Mouse (Mus musculus) left cerebral cortex, adult 6 months (tissue): ENCODE results near the gene Ano9. TPM values are rescaled to one million over a fixed set of nuclear protein-coding genes. Genes with fewer than 3 reads are reported as not detected.

Experiments used
- long read RNA-seq, 2 experiments: library from polyadenylated mRNA; unstranded; transcript quantifications; one replicate each; pipeline ENCODE4 v2.0.0; 2019 to 2020
- polyA plus RNA-seq: library from polyadenylated mRNA; unstranded; fragments of <200 nt; fragmentation: Nextera tagmentation; gene quantifications from 2 replicates; pipeline ENCODE4 v1.2.3, GENCODE M21; 2021

Ano9 gene
- polyA plus RNA-seq, result not detected in 2 replicates
- long read RNA-seq, experiment 1, result 0 reads
- long read RNA-seq, experiment 2, result 0 reads

DNA sequence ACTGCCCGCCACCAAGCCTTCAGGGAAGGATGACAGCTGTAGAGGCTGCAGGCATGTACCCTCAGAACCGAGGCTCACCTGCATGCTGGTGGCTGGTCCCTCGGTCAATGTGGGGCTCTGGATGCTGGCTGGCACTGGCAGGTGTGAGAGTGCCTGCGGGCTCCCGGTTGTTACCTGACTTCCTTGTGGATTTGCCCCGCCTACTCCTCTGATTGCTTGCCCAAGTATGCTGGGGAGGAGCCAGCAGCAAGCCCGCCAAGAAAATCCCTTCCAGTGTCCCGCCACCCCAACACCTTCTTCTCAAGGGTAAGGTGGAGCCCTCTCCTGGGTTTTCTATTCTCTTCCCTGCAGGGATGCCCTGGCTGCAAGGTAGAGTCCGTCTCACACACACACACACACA is at the start of gene Ano9:
Ano9 (minus strand) TSS at position 171 of the 400 bp plus-strand sequence.

GRCm38 (mm10) chr7:141122245-141122644 is 4.6 kb upstream of the Ano9 start, which contains the start of gene Ptdss2:
Gene Ptdss2, plus strand, starts transcription at chr7:141122382.

DNA sequence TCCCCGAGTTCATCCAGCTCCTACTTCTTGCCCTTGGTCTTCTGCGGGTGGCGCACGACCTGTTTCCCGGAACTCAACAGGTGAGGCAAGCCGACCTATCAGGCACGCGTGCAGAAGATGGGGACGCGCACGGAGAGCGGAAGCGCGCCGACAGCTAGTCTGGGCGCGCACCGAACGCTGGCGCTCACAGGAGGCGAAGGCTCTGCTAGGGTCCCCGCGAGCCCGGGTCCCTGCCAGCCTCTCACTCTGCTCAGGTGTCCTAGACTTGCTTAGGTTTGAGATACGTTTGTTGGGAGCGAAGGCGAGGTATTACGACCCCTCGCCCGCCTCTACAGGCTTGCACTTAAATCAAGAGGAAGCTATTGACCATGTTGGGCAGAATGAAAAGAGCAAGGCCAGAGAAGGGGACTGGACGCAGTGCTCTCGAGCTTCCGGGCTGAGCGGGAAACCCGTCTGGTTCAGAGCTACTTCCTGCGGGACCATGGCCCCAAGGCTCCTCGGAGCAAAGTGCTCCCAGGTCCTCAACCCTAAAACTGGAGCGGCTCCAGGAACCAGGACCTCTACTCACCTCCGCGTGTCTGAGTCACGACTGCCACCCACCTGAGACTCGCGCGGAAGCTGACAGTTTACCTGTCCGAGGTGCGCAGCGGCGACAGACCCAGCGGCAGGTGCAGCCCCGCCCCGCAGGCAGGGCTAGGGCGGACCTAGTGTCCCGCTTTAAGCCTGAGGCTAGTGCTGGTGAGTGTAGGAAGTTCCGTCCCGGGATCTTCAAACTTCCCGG is 17.5 kb downstream of the Ano9 start, which contains the start of gene Sigirr:
Sigirr (minus strand) TSS at position 662 of the 781 bp plus-strand sequence.

GRCm38 (mm10) chr7:141077841-141078240 is 39.8 kb downstream of the Ano9 start, which contains the start of gene Pkp3:
Gene Pkp3, plus strand, starts transcription at chr7:141078218.

DNA sequence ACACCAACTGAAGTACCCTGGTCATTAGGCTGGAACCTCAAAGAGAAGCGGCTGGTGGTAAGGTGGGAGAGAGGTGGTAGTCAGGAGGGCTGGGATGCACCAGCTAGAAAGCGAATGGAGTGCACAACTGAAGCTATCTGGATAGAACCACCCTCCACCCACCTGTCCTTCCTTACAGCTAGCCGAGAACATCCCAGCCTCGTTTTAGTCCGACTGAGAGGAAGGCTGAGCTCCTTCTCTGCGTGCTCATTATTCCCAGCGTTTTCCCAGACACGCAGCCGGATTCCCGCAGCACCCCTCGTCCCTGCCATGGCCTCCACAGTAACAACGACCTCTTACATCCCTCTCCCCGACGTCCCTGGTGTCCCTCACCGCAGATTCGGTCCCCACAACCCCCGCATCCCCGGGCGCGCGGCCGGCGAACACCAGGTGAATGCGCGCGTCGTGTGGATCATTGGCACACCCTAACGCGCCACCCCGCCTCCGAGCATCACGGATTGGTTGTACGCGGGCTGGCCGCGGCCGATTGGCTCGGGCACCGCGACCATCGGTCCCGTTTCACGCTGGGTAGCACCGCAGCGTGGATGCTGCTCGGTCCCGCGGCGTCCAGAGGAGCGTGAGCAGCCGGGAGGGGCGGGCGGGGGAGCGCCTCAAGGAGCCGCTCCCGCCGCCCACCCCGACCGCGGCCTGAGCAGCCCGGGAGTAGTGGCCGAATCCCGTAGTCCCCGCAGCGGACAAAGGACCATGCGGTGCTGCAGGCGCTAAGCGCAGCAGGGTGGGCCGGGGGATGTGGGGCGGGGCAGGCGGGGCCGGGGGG is 57.0 kb downstream of the Ano9 start, which contains the start of gene B4galnt4:
B4galnt4 (plus strand) TSS at position 679 of the 817 bp plus-strand sequence.

Other genes with a start within 250 kb of the Ano9 start
- gene Psmd13, start 235.8 kb downstream of the Ano9 start, polyA plus RNA-seq, result 90.3 and 118 TPM in 2 replicates
- 125 and 147 TPM in 2 replicates for gene Sirt3, start 235.5 kb downstream of the Ano9 start, polyA plus RNA-seq
- gene Cox8b, start 217.4 kb downstream of the Ano9 start, polyA plus RNA-seq, result 1.3 and 2.4 TPM in 2 replicates
- 0.38 and 0.43 TPM in 2 replicates for gene Nlrp6, start 196.9 kb downstream of the Ano9 start, polyA plus RNA-seq
- gene Pgghg, start 176.4 kb downstream of the Ano9 start, polyA plus RNA-seq, result 2.2 and 2.3 TPM in 2 replicates
- gene Ifitm5, start 167.5 kb downstream of the Ano9 start, polyA plus RNA-seq, result not detected in 2 replicates
- not detected in 2 replicates for gene Gm45717, start 161.9 kb downstream of the Ano9 start, polyA plus RNA-seq
- 41.1 and 49.4 TPM in 2 replicates for gene Ifitm2, start 161.8 kb downstream of the Ano9 start, polyA plus RNA-seq
- 6.8 and 8.0 TPM in 2 replicates for gene Ifitm1, start 150.6 kb downstream of the Ano9 start, polyA plus RNA-seq
- gene Ifitm3, start 107.0 kb downstream of the Ano9 start, polyA plus RNA-seq, result 54.3 and 69.5 TPM in 2 replicates
- 0.44 and 1.1 TPM in 2 replicates for gene Ifitm6, start 99.9 kb downstream of the Ano9 start, polyA plus RNA-seq
- gene Gm17387, start 88.7 kb downstream of the Ano9 start, polyA plus RNA-seq, result not detected in 2 replicates
- 19.2 and 19.7 TPM in 2 replicates for gene B4galnt4, start 56.7 kb downstream of the Ano9 start, polyA plus RNA-seq
- 0.23 TPM in 1 of 2 replicates, not detected in the other for gene Pkp3, start 39.6 kb downstream of the Ano9 start, polyA plus RNA-seq
- 2.1 TPM in 2 replicates for gene Sigirr, start 17.2 kb downstream of the Ano9 start, polyA plus RNA-seq
- gene Ptdss2, start 4.6 kb upstream of the Ano9 start, polyA plus RNA-seq, result 33.2 and 42.7 TPM in 2 replicates
- gene Rnh1, start 55.1 kb upstream of the Ano9 start, polyA plus RNA-seq, result 51.2 and 65.7 TPM in 2 replicates
- gene Hras, start 76.2 kb upstream of the Ano9 start, polyA plus RNA-seq, result 68.2 and 284 TPM in 2 replicates
- gene Lrrc56, start 76.4 kb upstream of the Ano9 start, polyA plus RNA-seq, result 3.4 and 3.9 TPM in 2 replicates
- not detected in 2 replicates for gene Lmntd2, start 96.3 kb upstream of the Ano9 start, polyA plus RNA-seq
- 1.9 and 2.6 TPM in 2 replicates for gene Rassf7, start 98.1 kb upstream of the Ano9 start, polyA plus RNA-seq
- gene Phrf1, start 111.0 kb upstream of the Ano9 start, polyA plus RNA-seq, result 17.9 and 20.5 TPM in 2 replicates
- 2.1 and 4.0 TPM in 2 replicates for gene Irf7, start 148.7 kb upstream of the Ano9 start, polyA plus RNA-seq
- gene Cdhr5, start 159.0 kb upstream of the Ano9 start, polyA plus RNA-seq, result not detected in 2 replicates
- 0.45 and 0.78 TPM in 2 replicates for gene Sct, start 161.3 kb upstream of the Ano9 start, polyA plus RNA-seq
- gene Drd4, start 174.2 kb upstream of the Ano9 start, polyA plus RNA-seq, result 0.55 and 0.61 TPM in 2 replicates
- 54.9 and 58.5 TPM in 2 replicates for gene Deaf1, start 209.9 kb upstream of the Ano9 start, polyA plus RNA-seq
- 33.0 and 33.7 TPM in 2 replicates for gene Tmem80, start 209.9 kb upstream of the Ano9 start, polyA plus RNA-seq
- 3.2 and 5.2 TPM in 2 replicates for gene Eps8l2, start 221.1 kb upstream of the Ano9 start, polyA plus RNA-seq